Mouse (Mus musculus) ES-E14 (cell line): ENCODE data around the gene Gna14. TPM values are rescaled to one million over a fixed set of nuclear protein-coding genes. Genes with fewer than 3 reads are reported as not detected.
A peak's percentile ranks its signal among the peaks of the same experiment; 100 is the strongest.

Experiments
- DNase-seq: peaks from one replicate; pipeline ENCODE4 v3.0.0-alpha.2; 2013; ENCODE audit warnings: low read depth, low spot score
- H3K27ac ChIP-seq: 2 replicates; pipeline ENCODE4 v1.5.1; 2012; ENCODE audit warnings: low read depth, mild to moderate bottlenecking, low read length, moderate library complexity, mixed read lengths; ENCODE audit not compliant: poor library complexity, insufficient read depth, severe bottlenecking
- H3K36me3 ChIP-seq: 2 replicates; pipeline ENCODE4 v1.6.1; 2012; ENCODE audit warnings: mild to moderate bottlenecking, low read length, moderate library complexity, mixed read lengths; ENCODE audit not compliant: control insufficient read depth, poor library complexity, insufficient read depth, severe bottlenecking
- H3K4me1 ChIP-seq, 2 experiments: fragments of 150-350 bp in 1 of 2; sonication (generic) in 1 of 2; 2 replicates each; pipeline ENCODE4 v1.6.1; 2012; ENCODE audit warnings: low read length in 2 of 2, mild to moderate bottlenecking in 1 of 2, mixed read lengths in 1 of 2; ENCODE audit not compliant: control insufficient read depth in 2 of 2, insufficient read depth in 2 of 2, poor library complexity in 1 of 2
- H3K4me3 ChIP-seq, 2 experiments: fragments of 150-350 bp in 1 of 2; sonication (generic) in 1 of 2; 2 replicates each; pipeline ENCODE4 v1.5.1; 2012; ENCODE audit warnings: low read length in 2 of 2, low read depth in 1 of 2, mild to moderate bottlenecking in 1 of 2, mixed read lengths in 1 of 2; ENCODE audit not compliant: insufficient read depth in 1 of 2, poor library complexity in 1 of 2, severe bottlenecking in 1 of 2
- H3K9ac ChIP-seq: 2 replicates; pipeline ENCODE4 v1.6.1; 2012; ENCODE audit warnings: low read depth, mild to moderate bottlenecking, low read length, mixed read lengths; ENCODE audit not compliant: poor library complexity, insufficient read depth, severe bottlenecking
- H3K9me3 ChIP-seq: fragments of 150-350 bp; sonication (generic); 2 replicates; pipeline ENCODE4 v1.6.1; 2012; ENCODE audit warnings: low read depth, mild to moderate bottlenecking, low read length; ENCODE audit not compliant: control insufficient read depth, insufficient read depth
- CHD2 ChIP-seq: IDR thresholded peaks from 2 replicates; pipeline ENCODE4 v1.6.1; 2014; ENCODE audit warnings: mild to moderate bottlenecking, low read depth, low read length, inconsistent platforms
- HCFC1 ChIP-seq: IDR thresholded peaks from 2 replicates; pipeline ENCODE4 v1.6.1; 2012; ENCODE audit warnings: low read length, inconsistent platforms, borderline replicate concordance; ENCODE audit not compliant: insufficient read depth
- MAFK ChIP-seq: IDR thresholded peaks from 2 replicates; pipeline ENCODE4 v1.6.1; 2014; ENCODE audit warnings: mild to moderate bottlenecking, low read depth, low read length, inconsistent platforms; ENCODE audit not compliant: insufficient read depth
- ZC3H11A ChIP-seq: IDR thresholded peaks from 2 replicates; pipeline ENCODE4 v1.6.1; 2012; ENCODE audit warnings: low read depth, mild to moderate bottlenecking, inconsistent platforms, low read length, borderline replicate concordance
- ZNF384 ChIP-seq: IDR thresholded peaks from 2 replicates; pipeline ENCODE4 v1.6.1; 2012; ENCODE audit warnings: low read depth, low read length, inconsistent platforms
- in situ Hi-C, 2 experiments: fragments of 600-800 bp; cut with MboI; formaldehyde crosslinking; loops; one replicate each; pipeline ENCODE4 v1.15.1; 2025; ENCODE audit warnings: low sequenced_read_pairs in 2 of 2, inconsistent platforms in 1 of 2; ENCODE audit not compliant: unreplicated experiment in 2 of 2
- total RNA-seq: library from RNA; depleted of rRNA; stranded (reverse); fragments of 300-350 nt; gene quantifications from 2 replicates; pipeline ENCODE4 v1.2.3, GENCODE M21; 2012

Gene Gna14
- total RNA-seq, 1 experiment = 2.5 TPM

DNA sequence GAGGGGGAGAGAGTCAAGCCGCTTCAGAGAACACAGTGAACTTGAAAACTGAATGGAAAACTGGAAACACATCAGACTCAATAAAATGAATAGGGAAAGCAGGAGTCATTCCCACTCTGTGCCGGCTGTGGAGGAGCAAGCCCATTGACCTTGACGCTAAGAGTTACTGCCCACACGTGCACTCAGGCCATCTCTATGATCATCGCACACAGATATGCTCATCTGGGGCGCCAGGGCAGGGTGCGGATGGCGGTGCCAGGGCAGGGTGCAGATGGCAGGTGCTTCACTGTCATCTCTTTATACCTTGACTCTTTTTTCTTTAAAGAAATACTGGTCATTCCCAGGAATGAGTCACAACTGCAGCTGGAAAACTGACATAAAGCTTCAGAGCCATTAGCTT is 4.2 kb upstream of the Gna14 start:
- H3K9ac ChIP-seq = no peak overlapping the region
- no peak overlapping the region for H3K27ac ChIP-seq
- H3K9me3 ChIP-seq = no peaks in the 10 kb centered on the region
- no peak for TF ChIP-seq ZC3H11A
- H3K4me3 ChIP-seq = no peak overlapping the region
- H3K4me1 ChIP-seq = peaks cover 0 to 3% of the 10 kb centered on the region in 2 experiments; a peak in 1 of 4 replicates
- DNase-seq = no peak
- in situ Hi-C loops = no loop called here
- H3K36me3 ChIP-seq = no peaks in the 10 kb centered on the region

DNA sequence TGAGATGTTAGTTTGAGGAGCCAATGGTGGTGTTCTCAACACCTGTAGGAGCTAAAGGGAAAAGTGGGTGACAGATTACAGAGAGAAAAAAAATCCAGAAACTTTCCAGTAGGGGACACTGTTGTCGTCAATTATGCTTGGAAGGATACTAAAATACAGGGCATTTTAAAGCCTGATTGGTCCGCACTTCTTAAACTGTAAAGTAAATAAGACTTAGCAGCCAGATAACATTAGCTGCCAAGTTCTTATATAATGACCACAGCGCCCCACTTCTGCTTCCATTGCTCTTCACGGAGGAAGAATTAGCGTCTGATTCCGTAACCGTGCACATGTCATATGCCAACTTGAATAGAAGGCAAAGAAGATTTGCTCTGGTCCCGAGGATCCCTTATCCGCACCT is 683 bp upstream of the Gna14 start:
- TF ChIP-seq ZC3H11A (no peak), MAFK (no peak), ZNF384 (no peak), HCFC1 (no peak), CHD2 (no peak)
- Histone ChIP-seq H3K27ac (no peak overlapping the region), H3K4me3 (peak overlapping the region in 1 of 2 experiments; percentile 63; a peak in 2 of 4 replicates), H3K36me3 (no peaks in the 10 kb centered on the region), H3K9me3 (no peaks in the 10 kb centered on the region), H3K4me1 (peaks cover 2 to 7% of the 10 kb centered on the region in 2 experiments; a peak in 2 of 4 replicates), H3K9ac (no peak overlapping the region)
- DNase-seq = no peak
- in situ Hi-C loops = no loop called here

DNA sequence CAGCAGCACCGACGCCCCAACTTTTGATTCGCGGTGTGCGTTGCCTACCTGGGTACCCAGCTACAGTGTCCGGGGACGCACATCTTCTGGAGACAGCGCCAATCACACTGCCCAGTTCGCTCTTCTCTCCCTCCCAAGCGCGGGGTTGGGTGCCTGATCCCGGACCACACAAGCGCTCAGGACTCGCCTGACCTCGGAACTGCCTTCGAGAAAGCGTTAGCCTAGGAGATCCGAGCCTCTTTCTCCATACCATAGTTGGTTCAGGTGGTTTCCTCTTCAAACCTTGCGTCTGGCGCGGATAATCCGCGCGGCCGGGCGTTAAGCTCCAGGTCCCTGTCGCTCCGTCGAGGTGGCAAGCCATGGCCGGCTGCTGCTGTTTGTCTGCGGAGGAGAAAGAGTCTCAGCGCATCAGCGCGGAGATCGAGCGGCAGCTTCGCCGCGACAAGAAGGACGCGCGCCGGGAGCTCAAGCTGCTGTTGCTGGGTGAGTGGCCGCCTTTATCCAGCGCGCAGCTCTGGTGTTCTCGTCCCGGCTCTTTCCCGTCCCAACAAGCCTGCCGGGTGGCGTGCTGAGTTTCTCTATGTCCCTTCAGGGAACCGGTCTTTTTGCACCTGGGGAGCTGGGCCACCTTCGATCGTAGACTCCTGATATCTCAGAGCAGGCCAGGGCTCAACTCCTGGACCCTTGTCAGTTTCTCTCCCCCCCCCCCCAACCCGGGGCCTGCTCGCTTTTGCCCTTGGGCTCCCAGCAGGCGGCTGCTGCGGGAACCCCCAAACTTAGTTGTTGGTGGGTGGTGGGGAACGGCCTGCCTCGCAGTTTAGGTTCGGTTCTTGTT is 990 bp downstream of the Gna14 start:
- in situ Hi-C loops = no loop called here
- Histone ChIP-seq H3K9ac (peak overlapping the region; percentile 53), H3K27ac (no peak overlapping the region), H3K4me3 (peak overlapping the region; percentile 54 to 63), H3K9me3 (no peaks in the 10 kb centered on the region), H3K36me3 (no peaks in the 10 kb centered on the region), H3K4me1 (peaks cover 2 to 7% of the 10 kb centered on the region in 2 experiments; a peak in 2 of 4 replicates)
- no peak for DNase-seq
- TF ChIP-seq HCFC1 (no peak), ZC3H11A (no peak), ZNF384 (no peak), CHD2 (no peak), MAFK (no peak)

DNA sequence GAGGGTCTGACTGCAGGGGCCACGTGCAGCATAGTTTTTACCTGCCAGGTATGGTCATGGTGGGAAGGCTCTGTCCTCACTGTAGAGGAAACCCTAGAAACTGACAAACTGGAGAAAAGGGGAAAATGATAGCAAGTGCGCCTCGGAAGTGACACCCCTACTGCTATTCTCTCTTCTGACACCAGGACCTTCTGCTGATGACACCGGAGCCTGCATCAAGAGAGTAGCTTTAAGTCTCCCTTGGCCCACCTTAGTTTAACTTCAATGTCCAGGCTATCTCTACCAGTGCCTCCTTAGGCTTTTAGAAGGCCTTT is 1.6 kb downstream of the Gna14 start:
- peak overlapping the region; percentile 54 to 63; a peak in 1 of 4 replicates for H3K4me3 ChIP-seq
- no peak for DNase-seq
- H3K4me1 ChIP-seq = peaks cover 2 to 7% of the 10 kb centered on the region in 2 experiments; a peak in 2 of 4 replicates
- H3K9me3 ChIP-seq = no peaks in the 10 kb centered on the region
- H3K27ac ChIP-seq = no peak overlapping the region
- in situ Hi-C loops = no loop called here
- H3K36me3 ChIP-seq = no peaks in the 10 kb centered on the region
- H3K9ac ChIP-seq = no peak overlapping the region
- no peak for TF ChIP-seq CHD2
- TF ChIP-seq ZC3H11A = no peak
- no peak for TF ChIP-seq HCFC1
- TF ChIP-seq MAFK = no peak
- no peak for TF ChIP-seq ZNF384

DNA sequence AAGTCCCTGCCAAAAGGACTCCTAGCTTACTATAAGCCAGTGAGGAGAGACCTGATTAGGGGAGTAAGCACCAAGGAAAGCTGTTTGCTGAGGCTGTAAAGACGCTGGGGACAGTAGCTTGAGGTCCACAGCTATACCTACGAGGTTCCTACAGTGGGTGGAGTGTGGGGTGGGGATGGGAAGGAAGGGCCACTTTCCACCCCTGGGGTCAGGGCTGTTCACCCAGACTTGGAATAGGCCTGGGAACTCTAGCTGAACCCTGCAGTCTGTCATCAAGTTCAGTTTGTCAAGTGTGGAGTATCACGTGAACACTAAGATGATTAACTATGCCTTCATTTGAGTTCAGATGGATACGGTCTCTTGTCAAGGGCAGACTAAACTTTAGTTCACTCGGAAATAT is 2.3 kb downstream of the Gna14 start:
- TF ChIP-seq MAFK = no peak
- TF ChIP-seq HCFC1 = no peak
- no peak for TF ChIP-seq CHD2
- no peak for TF ChIP-seq ZC3H11A
- TF ChIP-seq ZNF384 = no peak

More for the DNA sequence above, 2.3 kb downstream of the Gna14 start:
- H3K27ac ChIP-seq = no peak overlapping the region
- in situ Hi-C loops = no loop called here
- H3K4me1 ChIP-seq = peaks cover 2 to 7% of the 10 kb centered on the region in 2 experiments; a peak in 2 of 4 replicates
- no peak overlapping the region for H3K4me3 ChIP-seq
- no peaks in the 10 kb centered on the region for H3K36me3 ChIP-seq
- no peaks in the 10 kb centered on the region for H3K9me3 ChIP-seq
- DNase-seq = no peak
- no peak overlapping the region for H3K9ac ChIP-seq
